Mouse (Mus musculus) kidney, postnatal 0 days (tissue): ENCODE results near the gene Pacsin3. TPM values are rescaled to one million over a fixed set of nuclear protein-coding genes. Genes with fewer than 3 reads are reported as not detected.

ENCODE experiments used
- ATAC-seq: fragments of 200-750 bp; cut with Nextera tagmentation; replicated peaks from 2 replicates; pipeline ENCODE4 v1.8.0; 2017; ENCODE audit warnings: low read depth, moderate number of reproducible peaks, moderate TSS enrichment, moderate library complexity; ENCODE audit not compliant: low FRiP score
- DNase-seq: peaks from one replicate; pipeline ENCODE4 v3.0.0-alpha.2; 2016; ENCODE audit warnings: low spot score
- H3K27ac ChIP-seq: fragments of 300-500 bp; sonication (generic); 2 replicates; pipeline ENCODE4 v1.5.1; 2014; ENCODE audit warnings: mild to moderate bottlenecking
- H3K27me3 ChIP-seq: fragments of 300-500 bp; sonication (generic); 2 replicates; pipeline ENCODE4 v1.6.1; 2014; ENCODE audit warnings: low read length, mixed read lengths; ENCODE audit not compliant: insufficient read depth
- H3K36me3 ChIP-seq: fragments of 300-500 bp; sonication (generic); 2 replicates; pipeline ENCODE4 v1.6.1; 2014; ENCODE audit warnings: low read length, mixed read lengths; ENCODE audit not compliant: insufficient read depth
- H3K4me1 ChIP-seq: fragments of 300-500 bp; sonication (generic); replicated peaks from 2 replicates; pipeline ENCODE4 v1.6.1; 2014; ENCODE audit warnings: antibody characterized with exemption, low read length, mixed read lengths; ENCODE audit not compliant: insufficient read depth
- H3K4me2 ChIP-seq: fragments of 300-500 bp; sonication (generic); 2 replicates; pipeline ENCODE4 v1.6.1; 2014; ENCODE audit warnings: mild to moderate bottlenecking, low read length, moderate library complexity, mixed read lengths
- H3K4me3 ChIP-seq: fragments of 300-500 bp; sonication (generic); replicated peaks from 2 replicates; pipeline ENCODE4 v1.5.1; 2014; ENCODE audit warnings: low read depth, low read length
- H3K9ac ChIP-seq: fragments of 300-500 bp; sonication (generic); 2 replicates; pipeline ENCODE4 v1.6.1; 2014; ENCODE audit warnings: low read depth, low read length
- H3K9me3 ChIP-seq: fragments of 300-500 bp; sonication (generic); replicated peaks from 2 replicates; pipeline ENCODE4 v1.6.1; 2016; ENCODE audit warnings: low read length, inconsistent platforms, mixed read lengths
- CTCF ChIP-seq: IDR thresholded peaks from 2 replicates; pipeline ENCODE4 v1.5.1; 2016; ENCODE audit warnings: antibody characterized with exemption, low read depth, mild to moderate bottlenecking, moderate library complexity
- WGBS: fragments of 180-500 bp; shearing (Covaris S2); extraction: QIAGEN DNeasy Blood & Tissue Kit; methylation state at CpG from one replicate; pipeline ENCODE4 v1.1.7; 2014; 5-methylcytosine and 5-hydroxymethylcytosine counted together
- polyA plus RNA-seq: library from polyadenylated mRNA; unstranded; fragments of >200 nt; fragmentation: Nextera tagmentation; extraction: Ambion mirVana; gene quantifications from 2 replicates; pipeline ENCODE4 v1.2.1, GENCODE M21; 2015

Gene Pacsin3
- polyA plus RNA-seq, 1 experiment from 2014 or later: 32.7 TPM

- H3K36me3 ChIP-seq: no peaks in the 10 kb centered on the region
- no peaks in the 10 kb centered on the region for H3K9me3 ChIP-seq
- 57% methylated on average over 3 of the region's 3 CpGs for WGBS
- DNase-seq (no peak), ATAC-seq (no peak)
- no peak overlapping the region for H3K9ac ChIP-seq
- TF ChIP-seq CTCF: no peak
- H3K27me3 ChIP-seq: no peaks in the 10 kb centered on the region
- no peak overlapping the region for H3K27ac ChIP-seq
- H3K4me1 ChIP-seq: no peaks in the 10 kb centered on the region; the same call in 1 of the 2 replicates
- no peak overlapping the region for H3K4me3 ChIP-seq
- no peak overlapping the region for H3K4me2 ChIP-seq
These were observed 53.8 kb downstream of the Pacsin3 start for GRCm38 (mm10) chr2:91309546-91309945.

- no peak for ATAC-seq
- Histone ChIP-seq H3K27me3 (no peaks in the 10 kb centered on the region), H3K27ac (0 out of 2 replicates have a peak overlapping the region, but pooled peaks have one; percentile 19), H3K4me3 (no peak overlapping the region), H3K36me3 (no peaks in the 10 kb centered on the region), H3K4me1 (no peaks in the 10 kb centered on the region; the same call in 1 of the 2 replicates), H3K9ac (no peak overlapping the region), H3K4me2 (no peak overlapping the region), H3K9me3 (no peaks in the 10 kb centered on the region)
- TF ChIP-seq CTCF: no peak
- peak; percentile 22 for DNase-seq
- WGBS: 41% methylated on average over 10 of the region's 10 CpGs
These were observed 57.0 kb downstream of the Pacsin3 start for GRCm38 (mm10) chr2:91312578-91313311.

GRCm38 (mm10) chr2:91314184-91314583 lies 58.4 kb downstream of the Pacsin3 start:
- H3K27me3 ChIP-seq: no peaks in the 10 kb centered on the region
- ATAC-seq (no peak), DNase-seq (no peak)
- H3K9me3 ChIP-seq: no peaks in the 10 kb centered on the region
- H3K4me1 ChIP-seq: no peaks in the 10 kb centered on the region; the same call in 1 of the 2 replicates
- H3K36me3 ChIP-seq: no peaks in the 10 kb centered on the region
- 49% methylated on average over 7 of the region's 7 CpGs for WGBS
- no peak overlapping the region for H3K9ac ChIP-seq
- H3K27ac ChIP-seq: no peak overlapping the region
- no peak overlapping the region for H3K4me2 ChIP-seq
- TF ChIP-seq CTCF: no peak
- H3K4me3 ChIP-seq: no peak overlapping the region

Other genes starting within 250 kb of the Pacsin3 start
- 5.7 and 6.1 TPM in 2 replicates for gene Rapsn, start 220.3 kb upstream of the Pacsin3 start, polyA plus RNA-seq
- gene Psmc3, start 201.9 kb upstream of the Pacsin3 start, polyA plus RNA-seq: 287 and 307 TPM in 2 replicates
- gene Slc39a13, start 185.5 kb upstream of the Pacsin3 start, polyA plus RNA-seq: 39.9 and 41.8 TPM in 2 replicates
- 4.4 and 6.0 TPM in 2 replicates for gene Spi1, start 173.6 kb upstream of the Pacsin3 start, polyA plus RNA-seq
- 0.08 and 0.13 TPM in 2 replicates for gene Mybpc3, start 137.8 kb upstream of the Pacsin3 start, polyA plus RNA-seq
- 4.2 TPM in 2 replicates for gene Madd, start 72.1 kb upstream of the Pacsin3 start, polyA plus RNA-seq
- 4.1 and 4.4 TPM in 2 replicates for gene Nr1h3, start 53.1 kb upstream of the Pacsin3 start, polyA plus RNA-seq
- 22.4 and 22.5 TPM in 2 replicates for gene Acp2, start 53.1 kb upstream of the Pacsin3 start, polyA plus RNA-seq
- gene Ddb2, start 19.0 kb upstream of the Pacsin3 start, polyA plus RNA-seq: 13.6 and 15.5 TPM in 2 replicates
- 66.6 and 73.9 TPM in 2 replicates for gene Arfgap2, start 9.0 kb downstream of the Pacsin3 start, polyA plus RNA-seq
- 55.7 and 56.8 TPM in 2 replicates for gene 1110051M20Rik, start 188.8 kb downstream of the Pacsin3 start, polyA plus RNA-seq
- gene Lrp4, start 201.6 kb downstream of the Pacsin3 start, polyA plus RNA-seq: 5.9 and 7.0 TPM in 2 replicates